Mouse (Mus musculus): ENCODE results near the gene Enpp4.

Gene Enpp4

GRCm38 (mm10) chr17:44105287-44106138 lies at the start of gene Enpp4:
TSS of gene Enpp4 (minus strand) at chr17:44105809.
- in situ Hi-C loops (cut with MboI; ENCODE audit: unreplicated experiment in 2 of 2): no loop called here

GRCm38 (mm10) chr17:44155204-44155603 lies 49.6 kb upstream of the Enpp4 start:
- in situ Hi-C loops (cut with MboI; ENCODE audit: unreplicated experiment in 2 of 2): no loop called here

- in situ Hi-C loops (cut with MboI; ENCODE audit: unreplicated experiment in 2 of 2): no loop called here
Measured at GRCm38 (mm10) chr17:44153871-44154270, 48.3 kb upstream of the Enpp4 start.

GRCm38 (mm10) chr17:44151889-44152288 lies 46.3 kb upstream of the Enpp4 start:
- in situ Hi-C loops (cut with MboI; ENCODE audit: unreplicated experiment in 2 of 2): no loop called here

- in situ Hi-C loops (cut with MboI; ENCODE audit: unreplicated experiment in 2 of 2): no loop called here
Measured at GRCm38 (mm10) chr17:44151130-44151529, 45.5 kb upstream of the Enpp4 start.

GRCm38 (mm10) chr17:44148109-44148846 lies 42.7 kb upstream of the Enpp4 start:
- in situ Hi-C loops (cut with MboI; ENCODE audit: unreplicated experiment in 2 of 2): loop anchor here in 1 of 2 experiments (25.0 kb wide), 1 partner anchor 461 kb away; no protein-coding TSS in a partner anchor

GRCm38 (mm10) chr17:44145806-44146205 lies 40.2 kb upstream of the Enpp4 start:
- in situ Hi-C loops (cut with MboI; ENCODE audit: unreplicated experiment in 2 of 2): loop anchor here in 1 of 2 experiments (25.0 kb wide), 1 partner anchor 459 kb away; no protein-coding TSS in a partner anchor

- in situ Hi-C loops (cut with MboI; ENCODE audit: unreplicated experiment in 2 of 2): loop anchor here in 1 of 2 experiments (25.0 kb wide), 1 partner anchor 450 kb away; no protein-coding TSS in a partner anchor
Measured at GRCm38 (mm10) chr17:44136863-44137640, 31.4 kb upstream of the Enpp4 start.

GRCm38 (mm10) chr17:44136018-44136417 lies 30.4 kb upstream of the Enpp4 start:
- in situ Hi-C loops (cut with MboI; ENCODE audit: unreplicated experiment in 2 of 2): loop anchor here in 1 of 2 experiments (25.0 kb wide), 1 partner anchor 449 kb away; no protein-coding TSS in a partner anchor

- in situ Hi-C loops (cut with MboI; ENCODE audit: unreplicated experiment in 2 of 2): loop anchor here in 1 of 2 experiments (25.0 kb wide), 1 partner anchor 447 kb away; no protein-coding TSS in a partner anchor
Measured at GRCm38 (mm10) chr17:44134545-44134944, 28.9 kb upstream of the Enpp4 start.

- in situ Hi-C loops (cut with MboI; ENCODE audit: unreplicated experiment in 2 of 2): loop anchor here in 1 of 2 experiments (25.0 kb wide), 1 partner anchor 447 kb away; no protein-coding TSS in a partner anchor
Measured at GRCm38 (mm10) chr17:44134106-44134505, 28.5 kb upstream of the Enpp4 start.

- in situ Hi-C loops (cut with MboI; ENCODE audit: unreplicated experiment in 2 of 2): loop anchor here in 1 of 2 experiments (25.0 kb wide), 1 partner anchor 443 kb away; no protein-coding TSS in a partner anchor
Measured at GRCm38 (mm10) chr17:44130429-44130828, 24.8 kb upstream of the Enpp4 start.

- in situ Hi-C loops (cut with MboI; ENCODE audit: unreplicated experiment in 2 of 2): loop anchor here in 1 of 2 experiments (25.0 kb wide), 1 partner anchor 442 kb away; no protein-coding TSS in a partner anchor
Measured at GRCm38 (mm10) chr17:44129092-44129750, 23.6 kb upstream of the Enpp4 start.

GRCm38 (mm10) chr17:44121366-44122100 lies 15.9 kb upstream of the Enpp4 start:
- in situ Hi-C loops (cut with MboI; ENCODE audit: unreplicated experiment in 2 of 2): no loop called here

- in situ Hi-C loops (cut with MboI; ENCODE audit: unreplicated experiment in 2 of 2): no loop called here
Measured at GRCm38 (mm10) chr17:44118231-44118630, 12.6 kb upstream of the Enpp4 start.

GRCm38 (mm10) chr17:44117721-44118120 lies 12.1 kb upstream of the Enpp4 start:
- in situ Hi-C loops (cut with MboI; ENCODE audit: unreplicated experiment in 2 of 2): no loop called here

GRCm38 (mm10) chr17:44116584-44116983 lies 11.0 kb upstream of the Enpp4 start:
- in situ Hi-C loops (cut with MboI; ENCODE audit: unreplicated experiment in 2 of 2): no loop called here

GRCm38 (mm10) chr17:44108331-44108730 lies 2.7 kb upstream of the Enpp4 start:
- in situ Hi-C loops (cut with MboI; ENCODE audit: unreplicated experiment in 2 of 2): no loop called here

GRCm38 (mm10) chr17:44101961-44102360 lies 3.6 kb downstream of the Enpp4 start:
- in situ Hi-C loops (cut with MboI; ENCODE audit: unreplicated experiment in 2 of 2): no loop called here

Measured in v-Abl transformed pro-B cells (cell line).